Mouse (Mus musculus) kidney, adult 2 months (tissue): Measurements from ENCODE around the gene Tdrkh.
A peak's percentile ranks its signal among the peaks of the same experiment; 100 is the strongest.

Source experiments
- CTCF ChIP-seq: fragments of 200-500 bp; conservative IDR thresholded peaks from 2 replicates; pipeline ENCODE4 v1.5.1; 2011; ENCODE audit warnings: low read depth, mild to moderate bottlenecking, control low read depth, low read length, moderate library complexity, mixed read lengths; ENCODE audit not compliant: insufficient read depth, insufficient read length
- POLR2A ChIP-seq: fragments of 200-500 bp; IDR thresholded peaks from one replicate; pipeline ENCODE4 v1.6.1; 2011; ENCODE audit warnings: low read depth, low read length, control low read depth

GRCm38 (mm10) chr3:94442951-94443596, 30.0 kb downstream of the Tdrkh start, which contains the start of gene Mrpl9:
- TF ChIP-seq POLR2A (peak; percentile 79), CTCF (no peak)
